ENCODE assay signal across 11 mouse cellular contexts in the genomic region with DNA sequence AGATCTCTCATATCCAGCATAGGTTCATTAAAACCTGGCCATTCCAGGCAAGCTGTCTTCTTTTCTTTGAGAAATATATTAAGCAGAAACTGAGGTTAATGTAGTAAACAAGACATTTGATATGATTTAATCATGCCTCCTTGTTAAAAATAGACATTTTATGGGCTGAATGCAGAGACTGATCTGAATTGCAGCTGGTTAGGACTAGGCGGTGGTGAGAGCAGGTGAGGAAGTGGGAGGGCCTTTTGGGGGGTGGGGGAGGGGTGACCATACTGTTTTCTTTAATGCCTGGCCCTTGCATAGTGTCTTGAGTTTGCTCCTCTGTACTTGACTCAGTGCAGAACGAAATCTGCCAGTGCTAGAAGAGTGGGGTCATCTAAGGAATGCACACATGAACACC.
"Had no signal": no experiment of that assay in that cellular context is flagged by ENCODE, and none has a peak within 500 bp of the region (broad histone marks: within the 10 kb centered on the region; RNA-seq: fewer than 3 reads in every experiment).

No protein-coding gene starts in this region.

- DNase-seq: kidney, adult 8-10 months; kidney, postnatal 4 days; lung, postnatal 10 days; right cerebral cortex, postnatal 14 days; thymus, postnatal 36 days had no signal

- ATAC-seq: intestine, embryonic 15.5 days; liver, embryonic 12.5 days; midbrain, embryonic 16.5 days had no signal

- H3K9ac ChIP-seq: intestine, embryonic 15.5 days; limb, embryonic 15.5 days; liver, embryonic 12.5 days; midbrain, embryonic 12.5 days had no signal

- H3K4me3 ChIP-seq: intestine, embryonic 15.5 days; layer of hippocampus, adult 2 months; limb, embryonic 15.5 days; liver, embryonic 12.5 days; midbrain, embryonic 12.5 days had no signal

- H3K9me3 ChIP-seq: intestine, embryonic 15.5 days; limb, embryonic 15.5 days; liver, embryonic 12.5 days; midbrain, embryonic 12.5 days had no signal

- H3K36me3 ChIP-seq: intestine, embryonic 15.5 days; limb, embryonic 15.5 days; liver, embryonic 12.5 days; midbrain, embryonic 12.5 days had no signal

- H3K27me3 ChIP-seq: intestine, embryonic 15.5 days; limb, embryonic 15.5 days; liver, embryonic 12.5 days; midbrain, embryonic 12.5 days had no signal

- H3K27ac ChIP-seq: intestine, embryonic 15.5 days; layer of hippocampus, adult 2 months; limb, embryonic 15.5 days; liver, embryonic 12.5 days; midbrain, embryonic 12.5 days had no signal

- H3K4me2 ChIP-seq: intestine, embryonic 15.5 days; limb, embryonic 15.5 days; liver, embryonic 12.5 days; midbrain, embryonic 12.5 days had no signal
